Mouse (Mus musculus): ENCODE data around the gene Fam214a. TPM values are rescaled to one million over a fixed set of nuclear protein-coding genes. Genes with fewer than 3 reads are reported as not detected.

The Fam214a gene
- polyA plus RNA-seq, 1 experiment from 2014 or later = 15.4 TPM

DNA sequence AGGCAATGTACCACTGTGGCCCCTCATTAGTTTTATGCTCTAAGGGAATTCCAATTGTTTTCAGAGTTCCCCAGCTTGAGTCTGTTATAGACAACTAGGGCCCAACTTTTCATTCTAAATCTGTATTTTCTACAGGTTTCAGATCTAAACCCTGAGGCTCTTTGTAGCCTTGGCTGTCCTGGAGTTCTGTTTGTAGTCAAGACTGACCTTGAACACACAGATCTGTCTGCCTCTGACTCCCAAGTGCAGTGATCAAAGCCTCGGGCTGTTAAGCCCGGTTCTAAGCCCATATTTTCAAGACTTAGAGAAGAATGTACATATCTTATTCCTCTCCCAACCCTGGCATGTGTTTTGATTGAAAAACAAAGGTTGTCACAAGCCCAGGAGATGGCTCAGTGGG is 1.7 kb downstream of the Fam214a start:
- H3K9me3 ChIP-seq (replicated peaks; ENCODE audit: low read length) = no peaks in the 10 kb centered on the region
- no peak overlapping the region for H3K4me3 ChIP-seq (replicated peaks; ENCODE audit: low read depth, low read length)
- TF ChIP-seq CTCF (IDR thresholded peaks at IDR 0.05; ENCODE audit: low read depth) = no peak
- peak overlapping the region; percentile 95; the same call in 1 of the 2 replicates for H3K4me2 ChIP-seq (ENCODE audit: low read length)
- H3K27ac ChIP-seq = no peak overlapping the region
- DNase-seq (ENCODE audit: low spot score) (no peak), ATAC-seq (replicated peaks; ENCODE audit: low FRiP score, low read depth) (no peak)
- WGBS = 76% methylated on average over 2 of the region's 2 CpGs
- peaks cover 5% of the 10 kb centered on the region; the same call in 1 of the 2 replicates for H3K36me3 ChIP-seq (ENCODE audit: insufficient read depth, low read length)
- no peaks in the 10 kb centered on the region for H3K4me1 ChIP-seq (replicated peaks; ENCODE audit: insufficient read depth, low read length)
- no peak overlapping the region for H3K9ac ChIP-seq (ENCODE audit: low read depth, low read length)
- no peaks in the 10 kb centered on the region for H3K27me3 ChIP-seq (ENCODE audit: insufficient read depth, low read length)

DNA sequence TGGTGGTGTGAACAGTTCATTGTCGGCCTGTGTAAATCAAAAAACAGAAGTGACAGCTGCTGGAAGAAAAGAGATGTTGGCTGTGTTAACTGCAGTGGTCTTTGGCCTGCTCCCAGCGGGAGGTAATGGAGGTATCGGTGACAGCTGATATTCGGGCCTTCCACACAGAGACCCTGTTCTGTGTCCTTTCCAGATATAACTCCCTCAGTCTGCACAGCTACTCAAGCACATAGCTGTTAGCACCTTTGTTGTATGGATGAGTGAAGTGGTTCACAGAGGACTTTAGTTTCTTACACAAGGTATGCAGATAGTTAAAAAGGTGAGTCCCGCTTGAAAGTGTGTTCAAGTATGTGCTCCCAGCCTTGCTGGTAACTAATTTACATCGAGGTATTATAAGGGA is 7.9 kb downstream of the Fam214a start:
- ATAC-seq (replicated peaks; ENCODE audit: low FRiP score, low read depth) (no peak), DNase-seq (ENCODE audit: low spot score) (no peak)
- no peaks in the 10 kb centered on the region for H3K9me3 ChIP-seq (replicated peaks; ENCODE audit: low read length)

DNA sequence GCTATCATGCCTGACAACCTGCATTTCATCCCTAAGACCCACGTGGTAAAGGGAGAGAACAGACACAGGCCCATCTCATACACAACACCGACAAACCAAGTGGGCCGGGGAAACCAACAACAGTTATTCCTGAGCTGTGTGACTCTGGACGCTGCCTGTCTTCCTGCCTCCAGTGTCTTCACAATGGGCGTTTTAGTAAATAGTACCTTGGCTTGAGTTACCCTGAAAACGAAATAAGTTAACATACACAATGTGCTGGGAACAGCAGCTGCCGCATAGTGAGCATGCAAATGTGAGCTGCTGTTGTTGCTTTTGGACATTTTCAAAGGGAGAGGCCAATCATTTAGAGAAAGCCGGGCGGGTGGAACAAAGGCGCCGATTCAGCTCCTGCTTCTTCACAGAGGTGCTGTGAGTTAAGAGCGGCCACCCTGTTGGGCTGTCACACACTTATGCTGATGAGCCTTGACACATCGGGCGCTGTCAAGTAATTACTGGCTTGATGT is 8.4 kb downstream of the Fam214a start:
- Histone ChIP-seq H3K9ac (ENCODE audit: low read depth, low read length) (no peak overlapping the region), H3K9me3 (replicated peaks; ENCODE audit: low read length) (no peaks in the 10 kb centered on the region), H3K4me1 (replicated peaks; ENCODE audit: insufficient read depth, low read length) (no peaks in the 10 kb centered on the region), H3K36me3 (ENCODE audit: insufficient read depth, low read length) (peaks cover 5% of the 10 kb centered on the region; the same call in 1 of the 2 replicates), H3K27me3 (ENCODE audit: insufficient read depth, low read length) (no peaks in the 10 kb centered on the region), H3K4me3 (replicated peaks; ENCODE audit: low read depth, low read length) (no peak overlapping the region), H3K27ac (no peak overlapping the region), H3K4me2 (ENCODE audit: low read length) (no peak overlapping the region)
- no peak for ATAC-seq (replicated peaks; ENCODE audit: low FRiP score, low read depth)
- no peak for TF ChIP-seq CTCF (IDR thresholded peaks at IDR 0.05; ENCODE audit: low read depth)
- no peak for DNase-seq (ENCODE audit: low spot score)
- WGBS = 29% methylated on average over 14 of the region's 14 CpGs

More for the DNA sequence above, 7.9 kb downstream of the Fam214a start:
- no peaks in the 10 kb centered on the region for H3K4me1 ChIP-seq (replicated peaks; ENCODE audit: insufficient read depth, low read length)
- no peak for TF ChIP-seq CTCF (IDR thresholded peaks at IDR 0.05; ENCODE audit: low read depth)
- H3K27me3 ChIP-seq (ENCODE audit: insufficient read depth, low read length) = no peaks in the 10 kb centered on the region
- no peak overlapping the region for H3K4me3 ChIP-seq (replicated peaks; ENCODE audit: low read depth, low read length)
- H3K4me2 ChIP-seq (ENCODE audit: low read length) = no peak overlapping the region
- no peak overlapping the region for H3K27ac ChIP-seq
- peaks cover 5% of the 10 kb centered on the region; the same call in 1 of the 2 replicates for H3K36me3 ChIP-seq (ENCODE audit: insufficient read depth, low read length)
- WGBS = 69% methylated on average over 6 of the region's 6 CpGs
- H3K9ac ChIP-seq (ENCODE audit: low read depth, low read length) = no peak overlapping the region

DNA sequence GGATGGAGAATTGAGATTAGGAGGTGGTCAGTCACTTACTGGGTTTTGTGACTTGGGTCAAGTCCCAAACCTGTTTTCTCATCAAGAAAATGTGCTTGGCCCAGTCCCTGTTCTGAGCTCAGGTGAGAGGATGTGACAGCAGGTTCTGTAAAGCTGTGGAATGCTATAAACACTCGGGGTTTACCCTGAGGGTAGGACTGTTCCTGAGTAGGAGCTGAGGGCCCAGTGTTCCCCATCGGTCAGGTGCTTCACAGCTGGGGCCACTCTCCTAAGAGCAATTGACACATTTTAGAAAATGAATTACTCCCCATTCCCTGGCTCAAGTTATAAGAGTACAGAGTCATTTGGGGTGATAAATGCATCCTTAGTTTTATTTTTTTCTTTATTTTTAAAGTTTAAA is 11.3 kb downstream of the Fam214a start:
- DNase-seq (ENCODE audit: low spot score) = no peak
- Histone ChIP-seq H3K9me3 (replicated peaks; ENCODE audit: low read length) (no peaks in the 10 kb centered on the region), H3K27me3 (ENCODE audit: insufficient read depth, low read length) (no peaks in the 10 kb centered on the region), H3K4me3 (replicated peaks; ENCODE audit: low read depth, low read length) (no peak overlapping the region), H3K36me3 (ENCODE audit: insufficient read depth, low read length) (peaks cover 2% of the 10 kb centered on the region; the same call in 1 of the 2 replicates), H3K4me1 (replicated peaks; ENCODE audit: insufficient read depth, low read length) (no peaks in the 10 kb centered on the region), H3K27ac (no peak overlapping the region), H3K9ac (ENCODE audit: low read depth, low read length) (no peak overlapping the region), H3K4me2 (ENCODE audit: low read length) (no peak overlapping the region)
- 73% methylated on average over 2 of the region's 2 CpGs for WGBS
- TF ChIP-seq CTCF (IDR thresholded peaks at IDR 0.05; ENCODE audit: low read depth) = no peak
- no peak for ATAC-seq (replicated peaks; ENCODE audit: low FRiP score, low read depth)

DNA sequence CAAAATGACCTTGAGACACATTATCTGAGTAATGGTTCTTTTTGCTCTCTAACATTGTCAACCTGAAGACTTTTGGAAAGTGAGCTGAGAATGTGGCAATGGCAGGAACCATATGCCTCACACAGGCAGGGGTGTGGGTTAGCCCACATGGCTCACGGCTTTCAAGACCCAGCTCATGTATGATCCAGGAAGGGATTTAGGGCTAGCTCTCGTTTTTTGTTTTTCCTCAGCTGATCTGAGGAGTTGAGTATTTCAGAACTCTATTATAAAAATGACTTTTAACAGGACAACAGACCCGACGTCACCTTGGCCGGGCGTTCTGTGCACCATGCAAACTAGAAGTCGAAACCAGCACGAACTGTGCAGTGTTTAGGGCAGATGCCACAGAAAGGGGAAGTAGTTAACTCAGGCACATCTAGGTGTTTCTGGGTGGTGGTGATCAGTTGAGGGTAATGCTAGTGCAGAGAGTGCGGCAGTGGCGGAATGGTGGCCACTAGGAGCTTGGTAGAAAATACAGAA is 12.2 kb downstream of the Fam214a start:
- no peak for ATAC-seq (replicated peaks; ENCODE audit: low FRiP score, low read depth)
- H3K4me1 ChIP-seq (replicated peaks; ENCODE audit: insufficient read depth, low read length) = no peaks in the 10 kb centered on the region
- no peak for TF ChIP-seq CTCF (IDR thresholded peaks at IDR 0.05; ENCODE audit: low read depth)
- no peak overlapping the region for H3K4me2 ChIP-seq (ENCODE audit: low read length)
- 92% methylated on average over 10 of the region's 10 CpGs for WGBS
- H3K27me3 ChIP-seq (ENCODE audit: insufficient read depth, low read length) = no peaks in the 10 kb centered on the region
- H3K9ac ChIP-seq (ENCODE audit: low read depth, low read length) = no peak overlapping the region
- H3K27ac ChIP-seq = no peak overlapping the region
- H3K36me3 ChIP-seq (ENCODE audit: insufficient read depth, low read length) = no peaks in the 10 kb centered on the region
- no peak overlapping the region for H3K4me3 ChIP-seq (replicated peaks; ENCODE audit: low read depth, low read length)
- no peaks in the 10 kb centered on the region for H3K9me3 ChIP-seq (replicated peaks; ENCODE audit: low read length)
- DNase-seq (ENCODE audit: low spot score) = no peak

DNA sequence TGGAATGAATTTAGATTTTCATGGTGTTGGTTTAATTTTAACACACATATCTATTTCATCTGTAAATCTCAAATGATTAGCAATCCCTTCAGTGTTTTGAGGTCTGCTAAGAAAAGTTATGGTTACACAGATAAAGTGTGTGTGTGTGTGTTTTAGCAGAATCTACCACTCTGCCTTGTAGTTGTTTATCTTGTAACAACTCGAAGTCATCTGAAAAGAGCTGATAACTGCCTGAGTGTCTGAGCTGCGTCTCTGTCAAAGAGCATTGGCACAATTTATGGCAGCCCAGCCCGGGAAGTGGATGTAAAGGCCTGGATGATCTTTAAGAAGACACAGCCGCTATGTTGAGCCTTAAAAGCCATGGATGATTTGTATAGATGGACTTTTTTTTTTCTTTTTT is 13.5 kb downstream of the Fam214a start:
- H3K4me1 ChIP-seq (replicated peaks; ENCODE audit: insufficient read depth, low read length) = no peaks in the 10 kb centered on the region
- no peak overlapping the region for H3K4me2 ChIP-seq (ENCODE audit: low read length)
- DNase-seq (ENCODE audit: low spot score) = no peak
- ATAC-seq (replicated peaks; ENCODE audit: low FRiP score, low read depth) = no peak
- H3K9ac ChIP-seq (ENCODE audit: low read depth, low read length) = no peak overlapping the region
- no peaks in the 10 kb centered on the region for H3K27me3 ChIP-seq (ENCODE audit: insufficient read depth, low read length)
- H3K4me3 ChIP-seq (replicated peaks; ENCODE audit: low read depth, low read length) = no peak overlapping the region
- TF ChIP-seq CTCF (IDR thresholded peaks at IDR 0.05; ENCODE audit: low read depth) = no peak
- 51% methylated on average over 4 of the region's 4 CpGs for WGBS
- H3K36me3 ChIP-seq (ENCODE audit: insufficient read depth, low read length) = no peaks in the 10 kb centered on the region
- H3K9me3 ChIP-seq (replicated peaks; ENCODE audit: low read length) = no peaks in the 10 kb centered on the region
- H3K27ac ChIP-seq = no peak overlapping the region

Data from kidney, postnatal 0 days (tissue).